8 mouse cellular contexts compared by ENCODE assay signal in the genomic region with DNA sequence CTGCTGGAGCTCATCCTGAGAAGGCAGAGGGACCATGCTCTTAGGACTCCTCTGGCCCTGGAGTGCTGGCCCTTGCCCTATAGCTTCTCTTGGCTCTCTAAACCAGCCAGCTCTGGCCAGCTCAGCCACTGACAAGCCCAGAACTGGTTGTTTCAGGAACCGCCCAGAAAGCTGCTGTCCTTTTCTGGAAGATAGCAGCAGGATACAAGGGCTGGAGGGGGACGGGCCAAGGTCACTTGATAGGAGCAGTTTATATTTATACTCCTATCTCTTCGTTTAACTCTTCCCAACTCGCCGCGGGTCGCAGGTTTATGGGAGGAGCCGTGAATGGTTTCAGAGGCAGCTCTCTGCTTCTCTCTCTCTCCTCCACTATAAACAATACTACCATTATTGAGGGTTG. TPM values are rescaled to one million over a fixed set of nuclear protein-coding genes. Genes with fewer than 3 reads are reported as not detected.
DNase-seq lines count a peak whose midpoint lies in the region; ATAC-seq and TF ChIP-seq lines count a peak whose summit lies in the region.

No protein-coding gene starts in this region.

- TF ChIP-seq POLR2A in bone marrow, adult 2 months (IDR thresholded peaks at IDR 0.05; ENCODE audit: borderline replicate concordance, control insufficient read depth, low read depth, low read length) = no peak

- DNase-seq in adrenal gland, adult (ENCODE audit: inconsistent age in 2 of 2, low spot score in 1 of 2) = peak; percentile 91 to 95
- no peak for DNase-seq in adrenal gland, postnatal 4 days (ENCODE audit: low spot score in 2 of 2)
- DNase-seq in gastrocnemius, postnatal 25 days = peak; percentile 47
- DNase-seq in kidney, adult 11 months = peak; percentile 89
- DNase-seq in yolk sac, embryonic 10.5 days (ENCODE audit: low spot score) = peak; percentile 90

- WGBS in bone marrow, adult 2 months = 63% methylated on average over 8 of the region's 8 CpGs

- peak overlapping the region; percentile 75 for H3K27ac ChIP-seq in bone marrow, adult 2 months (ENCODE audit: control insufficient read depth, insufficient read depth, low read depth, low read length, poor library complexity)

- H3K4me3 ChIP-seq in bone marrow, adult 2 months (replicated peaks; ENCODE audit: control insufficient read depth, low read depth, low read length) = no peak overlapping the region

- H3K4me1 ChIP-seq in bone marrow, adult 2 months (ENCODE audit: control insufficient read depth, insufficient read depth, low read length) = peaks cover 9% of the 10 kb centered on the region

- TF ChIP-seq CTCF in bone marrow, adult 2 months (IDR thresholded peaks at IDR 0.05; ENCODE audit: control insufficient read depth, insufficient read depth, low read length) = no peak

- peak; percentile 63 for ATAC-seq in megakaryocyte-erythroid progenitor cell, adult 5-6 weeks (replicated peaks; ENCODE audit: low FRiP score, low TSS enrichment, poor library complexity, severe bottlenecking)
- no peak for ATAC-seq in inflammation-experienced regulatory T-cells, adult 6 months

RNA-seq across cellular contexts. Expression of gene Sema4b, which starts 0.6 kb away (rescaled TPM):
- total RNA-seq in adrenal gland, postnatal 4 days (2021) = 10 to 100 TPM; 62.1 to 66.9 TPM
- polyA plus RNA-seq in bone marrow, adult 2 months (2011; ENCODE audit: insufficient read depth, insufficient read length, low replicate concordance, missing spikeins) = 33.7 and 51.6 TPM in 2 replicates
- total RNA-seq in gastrocnemius, postnatal 25 days (2021) = 1 to 10 TPM; 1.6 to 2.5 TPM
- 8.3 and 13.4 TPM in 2 replicates for total RNA-seq in megakaryocyte-erythroid progenitor cell, adult 5-6 weeks (2014; fragmentation: Nextera tagmentation)
- total RNA-seq in megakaryocyte-erythroid progenitor cell, adult 5-6 weeks (2017) = 3.2 and 3.4 TPM in 2 replicates
- 10 to 100 TPM; 17.4 to 22.3 (median 18.0) TPM for polyA plus RNA-seq in inflammation-experienced regulatory T-cells, adult 6 months (2017; shearing (Covaris generic))

RNA-seq across cellular contexts. Expression of gene Cib1, which starts 46.6 kb away (rescaled TPM):
- 10 to 100 TPM; 50.5 to 52.1 TPM for total RNA-seq in adrenal gland, postnatal 4 days (2021)
- polyA plus RNA-seq in bone marrow, adult 2 months (2011; ENCODE audit: insufficient read depth, insufficient read length, low replicate concordance, missing spikeins) = 81.7 and 82.5 TPM in 2 replicates
- 1 to 10 TPM; 5.8 to 8.5 TPM for total RNA-seq in gastrocnemius, postnatal 25 days (2021)
- total RNA-seq in megakaryocyte-erythroid progenitor cell, adult 5-6 weeks (2014; fragmentation: Nextera tagmentation) = 65.7 and 67.1 TPM in 2 replicates
- 28.8 and 42.4 TPM in 2 replicates for total RNA-seq in megakaryocyte-erythroid progenitor cell, adult 5-6 weeks (2017)
- polyA plus RNA-seq in inflammation-experienced regulatory T-cells, adult 6 months (2017; shearing (Covaris generic)) = 100 to 1,000 TPM in 1 of 3 experiments, 10 to 100 TPM in 2; 97.8 to 140 (median 99.4) TPM

RNA-seq across cellular contexts. Expression of gene Gdpgp1, which starts 46.6 kb away (rescaled TPM):
- 1 to 10 TPM; 5.0 to 5.1 TPM for total RNA-seq in adrenal gland, postnatal 4 days (2021)
- 1.1 and 1.8 TPM in 2 replicates for polyA plus RNA-seq in bone marrow, adult 2 months (2011; ENCODE audit: insufficient read depth, insufficient read length, low replicate concordance, missing spikeins)
- total RNA-seq in gastrocnemius, postnatal 25 days (2021) = under 1 TPM; 0.77 to 0.91 TPM
- total RNA-seq in megakaryocyte-erythroid progenitor cell, adult 5-6 weeks (2014; fragmentation: Nextera tagmentation) = 8.2 and 9.7 TPM in 2 replicates
- total RNA-seq in megakaryocyte-erythroid progenitor cell, adult 5-6 weeks (2017) = 2.7 and 4.7 TPM in 2 replicates
- 10 to 100 TPM in 1 of 3 experiments, 1 to 10 TPM in 2; 5.7 to 10.3 (median 6.7) TPM for polyA plus RNA-seq in inflammation-experienced regulatory T-cells, adult 6 months (2017; shearing (Covaris generic))

Comparison
In these comparisons a context has a peak if more than half of its experiments do, and no peak if none do; other contexts are left out.
1. DNase-seq: peak in adrenal gland, adult (2 of 2), gastrocnemius, postnatal 25 days (single experiment), kidney, adult 11 months (single experiment) and yolk sac, embryonic 10.5 days (single experiment); none in adrenal gland, postnatal 4 days (0 of 2).
2. RNA of gene Sema4b, which starts 0.6 kb away (total RNA-seq): 62.1 to 66.9 TPM in adrenal gland, postnatal 4 days; 3.2 to 13.4 TPM in megakaryocyte-erythroid progenitor cell, adult 5-6 weeks and 1.6 to 2.5 TPM in gastrocnemius, postnatal 25 days; every median in the first group is over 4 times any median in the second.